Comparison of ENCODE assay signal across 8 mouse cellular contexts in the genomic region with DNA sequence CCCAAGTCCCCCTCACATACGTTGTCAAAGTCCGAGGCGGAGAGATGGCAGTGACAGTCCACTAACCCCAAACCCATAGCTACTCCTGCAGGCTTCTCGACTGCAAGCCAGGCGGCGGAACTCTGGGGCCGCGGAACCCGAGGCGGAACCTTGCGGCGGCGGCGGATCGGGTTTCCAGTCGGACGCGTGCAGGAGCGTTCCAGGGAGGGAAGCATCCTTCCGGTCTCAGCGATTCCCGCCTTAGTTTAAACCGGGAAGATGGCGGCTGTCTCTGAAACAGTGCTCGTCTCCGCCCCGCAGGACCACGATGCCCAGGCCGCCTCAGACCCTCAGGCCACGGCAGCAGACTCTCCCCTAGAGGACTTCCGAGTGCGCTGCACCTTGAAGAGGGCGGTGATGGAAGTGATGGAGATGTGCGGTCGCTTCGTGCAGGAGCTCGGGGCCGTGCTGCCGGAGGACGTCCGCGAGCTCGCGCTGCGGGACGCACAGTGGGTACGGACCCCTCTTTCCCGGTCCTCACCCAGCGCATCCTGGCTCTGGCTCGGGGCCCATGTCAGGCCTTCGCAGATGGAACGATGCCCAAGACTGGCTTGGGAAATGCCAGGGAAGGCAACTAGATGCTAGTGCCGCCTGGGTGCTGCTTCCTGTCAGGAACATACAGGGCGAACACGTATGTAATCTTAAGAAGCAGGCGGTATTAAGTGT. TPM values are rescaled to one million over a fixed set of nuclear protein-coding genes. Genes with fewer than 3 reads are reported as not detected.
DNase-seq lines count a peak whose midpoint lies in the region; ATAC-seq lines count a peak whose summit lies in the region.

TSS of gene Tatdn3 (minus strand) at position 152 of the 705 bp plus-strand sequence.
TSS of gene Nsl1 (plus strand) at position 232 of the 705 bp plus-strand sequence.

- intact Hi-C loops in gastrocnemius, postnatal 14 days (cut with DNase I; ENCODE audit: low total_unique reads): loop anchor here (5.0 kb wide), 1 partner anchor 36 kb away; the partner anchor contains the start of gene Flvcr1
- intact Hi-C loops in left cerebral cortex, postnatal 10 days (cut with DNase I): no loop called here

- ATAC-seq in inflammation-experienced regulatory T-cells, adult 6 months: peak; percentile 94
- peak; percentile 98 for ATAC-seq in megakaryocyte progenitor cell, adult 5-6 weeks (replicated peaks; ENCODE audit: poor library complexity)

- peak; percentile 96 for DNase-seq in adrenal gland, adult 18-20 months (ENCODE audit: low spot score in 2 of 2)
- DNase-seq in embryo, embryonic 10.5 days (ENCODE audit: low spot score): peak; percentile 90
- peak; percentile 90 for DNase-seq in gastrocnemius, postnatal 14 days
- peak; percentile 90 to 93 for DNase-seq in left cerebral cortex, postnatal 10 days (ENCODE audit: extremely low spot score in 1 of 2, low spot score in 2 of 2)
- DNase-seq in right cerebral cortex, postnatal 10 days (ENCODE audit: low spot score in 2 of 2): peak; percentile 91 to 95
- DNase-seq in urinary bladder, postnatal 14 days (ENCODE audit: low spot score): peak; percentile 90

RNA-seq across cellular contexts. Expression of gene Tatdn3, which starts in this region (rescaled TPM):
- total RNA-seq in adrenal gland, adult 18-20 months (2021): 10 to 100 TPM; 14.0 to 16.4 TPM
- total RNA-seq in gastrocnemius, postnatal 14 days (2021): 10 to 100 TPM; 12.2 to 17.0 TPM
- 10 to 100 TPM in 2 of 3 experiments, 1 to 10 TPM in 1; 5.3 to 14.7 (median 11.0) TPM for polyA plus RNA-seq in inflammation-experienced regulatory T-cells, adult 6 months (2017; shearing (Covaris generic))
- 10 to 100 TPM; 25.1 to 28.6 TPM for total RNA-seq in left cerebral cortex, postnatal 10 days (2021)
- total RNA-seq in megakaryocyte progenitor cell, adult 5-6 weeks (2015): 12.9 and 19.3 TPM in 2 replicates
- total RNA-seq in megakaryocyte progenitor cell, adult 5-6 weeks (2017): 18.0 and 19.5 TPM in 2 replicates

RNA-seq across cellular contexts. Expression of gene Nsl1, which starts in this region (rescaled TPM):
- total RNA-seq in adrenal gland, adult 18-20 months (2021): under 1 TPM; 0.58 to 0.63 TPM
- 1 to 10 TPM in 1 of 2 experiments, under 1 TPM in 1; 0.66 to 1.1 TPM for total RNA-seq in gastrocnemius, postnatal 14 days (2021)
- polyA plus RNA-seq in inflammation-experienced regulatory T-cells, adult 6 months (2017; shearing (Covaris generic)): 1 to 10 TPM; 1.1 to 7.4 (median 4.2) TPM
- 1 to 10 TPM in 1 of 2 experiments, under 1 TPM in 1; 0.64 to 1.4 TPM for total RNA-seq in left cerebral cortex, postnatal 10 days (2021)
- total RNA-seq in megakaryocyte progenitor cell, adult 5-6 weeks (2015): 9.8 and 9.9 TPM in 2 replicates
- 16.0 and 23.1 TPM in 2 replicates for total RNA-seq in megakaryocyte progenitor cell, adult 5-6 weeks (2017)

Comparison
In these comparisons a context has a peak if more than half of its experiments do, and no peak if none do; other contexts are left out.
1. Peak in every context shown above with its lines: DNase-seq and ATAC-seq.
2. RNA of gene Nsl1 (total RNA-seq): 9.8 to 23.1 TPM in megakaryocyte progenitor cell, adult 5-6 weeks; 0.64 to 1.4 TPM in left cerebral cortex, postnatal 10 days, 0.66 to 1.1 TPM in gastrocnemius, postnatal 14 days and 0.58 to 0.63 TPM in adrenal gland, adult 18-20 months; every median in the first group is over 4 times any median in the second.